Mouse (Mus musculus): ENCODE data around the gene Phf21a. TPM values are rescaled to one million over a fixed set of nuclear protein-coding genes. Genes with fewer than 3 reads are reported as not detected.

Phf21a gene
- polyA plus RNA-seq, 1 experiment from 2014 or later: 36.3 TPM

DNA sequence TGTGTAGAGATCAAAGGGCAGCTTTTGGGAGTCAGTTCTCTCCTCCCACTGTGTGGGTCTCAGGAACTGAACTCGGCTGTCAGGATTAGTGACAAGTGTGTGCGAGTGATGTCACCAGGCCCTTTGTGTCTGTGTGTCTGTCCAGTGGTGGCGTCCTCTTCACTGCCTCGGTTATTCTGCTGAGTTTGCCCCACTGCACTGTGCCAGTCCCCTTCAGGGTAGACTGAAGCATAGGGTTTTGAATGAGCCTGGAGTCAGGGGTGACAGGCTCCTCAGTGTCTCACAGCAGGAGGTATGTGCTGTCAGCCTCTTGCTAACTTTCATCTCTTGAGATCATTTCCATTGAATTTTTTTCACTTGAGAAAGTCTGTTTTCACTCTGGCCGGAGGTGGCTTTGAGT lies 260.5 kb downstream of the Phf21a start:
- ATAC-seq (ENCODE audit: low FRiP score, low TSS enrichment): no peak
- Histone ChIP-seq H3K27me3 (ENCODE audit: control insufficient read depth, insufficient read depth, low read length) (no peaks in the 10 kb centered on the region), H3K4me3 (ENCODE audit: low read length) (no peak overlapping the region), H3K27ac (ENCODE audit: low read depth, low read length) (no peak overlapping the region), H3K9me3 (ENCODE audit: control insufficient read depth, low read length) (no peaks in the 10 kb centered on the region), H3K36me3 (ENCODE audit: control insufficient read depth, insufficient read depth, low read length) (peaks cover 57% of the 10 kb centered on the region), H3K4me2 (replicated peaks; ENCODE audit: low read depth, low read length) (no peak overlapping the region), H3K9ac (ENCODE audit: low read depth, low read length) (no peak overlapping the region), H3K4me1 (ENCODE audit: control insufficient read depth, insufficient read depth, low read length) (peaks cover 18% of the 10 kb centered on the region; the same call in 1 of the 2 replicates)
- WGBS: 74% methylated on average over 5 of the region's 5 CpGs

DNA sequence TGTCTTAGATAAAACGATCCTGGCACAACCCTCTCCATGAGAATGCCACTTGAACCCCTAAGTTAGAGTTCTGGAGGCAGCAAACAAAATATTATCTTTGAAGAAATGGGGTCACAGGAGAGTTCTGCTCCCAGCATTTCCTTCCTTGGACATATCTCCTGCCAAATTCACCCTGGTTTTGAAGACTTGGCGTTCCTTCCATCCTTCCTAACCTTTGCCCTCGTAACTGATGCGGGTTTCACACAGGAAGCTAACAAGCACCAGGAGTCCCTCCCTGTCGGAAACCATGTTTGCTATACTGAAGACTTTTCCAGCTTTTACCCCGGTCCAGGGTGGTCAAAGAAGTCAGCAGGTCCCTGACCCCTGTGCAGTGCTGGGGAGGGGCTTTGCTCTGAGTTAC lies 261.3 kb downstream of the Phf21a start:
- H3K4me2 ChIP-seq (replicated peaks; ENCODE audit: low read depth, low read length): no peak overlapping the region
- H3K27me3 ChIP-seq (ENCODE audit: control insufficient read depth, insufficient read depth, low read length): no peaks in the 10 kb centered on the region
- H3K9me3 ChIP-seq (ENCODE audit: control insufficient read depth, low read length): no peaks in the 10 kb centered on the region
- H3K9ac ChIP-seq (ENCODE audit: low read depth, low read length): no peak overlapping the region
- peaks cover 57% of the 10 kb centered on the region for H3K36me3 ChIP-seq (ENCODE audit: control insufficient read depth, insufficient read depth, low read length)
- peaks cover 17% of the 10 kb centered on the region; the same call in 1 of the 2 replicates for H3K4me1 ChIP-seq (ENCODE audit: control insufficient read depth, insufficient read depth, low read length)
- ATAC-seq (ENCODE audit: low FRiP score, low TSS enrichment): no peak
- no peak overlapping the region for H3K4me3 ChIP-seq (ENCODE audit: low read length)
- H3K27ac ChIP-seq (ENCODE audit: low read depth, low read length): no peak overlapping the region
- 39% methylated on average over 6 of the region's 6 CpGs for WGBS

DNA sequence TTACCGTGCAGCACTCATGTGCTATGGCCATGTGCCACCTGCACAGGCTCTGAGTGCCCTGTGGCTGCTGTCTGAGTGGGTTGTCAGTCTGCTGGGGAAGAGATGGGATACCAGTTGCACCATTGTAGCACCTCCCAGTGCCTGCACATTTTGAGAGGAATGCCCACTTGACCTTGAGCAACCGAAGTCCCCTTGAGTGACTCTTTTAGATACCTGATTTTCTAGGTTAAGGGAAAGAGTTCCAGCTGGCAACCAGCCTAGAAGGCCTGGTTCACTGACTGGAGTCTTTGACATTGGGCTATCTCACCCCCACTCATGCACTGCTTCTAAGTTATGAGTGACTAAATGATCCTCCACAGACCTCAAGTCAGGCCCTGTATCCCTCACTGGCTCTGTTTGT lies 266.4 kb downstream of the Phf21a start:
- H3K9ac ChIP-seq (ENCODE audit: low read depth, low read length): no peak overlapping the region
- H3K27me3 ChIP-seq (ENCODE audit: control insufficient read depth, insufficient read depth, low read length): no peaks in the 10 kb centered on the region
- no peak for ATAC-seq (ENCODE audit: low FRiP score, low TSS enrichment)
- peaks cover 66% of the 10 kb centered on the region for H3K36me3 ChIP-seq (ENCODE audit: control insufficient read depth, insufficient read depth, low read length)
- no peaks in the 10 kb centered on the region for H3K9me3 ChIP-seq (ENCODE audit: control insufficient read depth, low read length)
- no peak overlapping the region for H3K4me2 ChIP-seq (replicated peaks; ENCODE audit: low read depth, low read length)
- no peak overlapping the region for H3K4me3 ChIP-seq (ENCODE audit: low read length)
- H3K27ac ChIP-seq (ENCODE audit: low read depth, low read length): no peak overlapping the region
- 81% methylated on average over 2 of the region's 2 CpGs for WGBS
- peaks cover 4% of the 10 kb centered on the region; the same call in 1 of the 2 replicates for H3K4me1 ChIP-seq (ENCODE audit: control insufficient read depth, insufficient read depth, low read length)

DNA sequence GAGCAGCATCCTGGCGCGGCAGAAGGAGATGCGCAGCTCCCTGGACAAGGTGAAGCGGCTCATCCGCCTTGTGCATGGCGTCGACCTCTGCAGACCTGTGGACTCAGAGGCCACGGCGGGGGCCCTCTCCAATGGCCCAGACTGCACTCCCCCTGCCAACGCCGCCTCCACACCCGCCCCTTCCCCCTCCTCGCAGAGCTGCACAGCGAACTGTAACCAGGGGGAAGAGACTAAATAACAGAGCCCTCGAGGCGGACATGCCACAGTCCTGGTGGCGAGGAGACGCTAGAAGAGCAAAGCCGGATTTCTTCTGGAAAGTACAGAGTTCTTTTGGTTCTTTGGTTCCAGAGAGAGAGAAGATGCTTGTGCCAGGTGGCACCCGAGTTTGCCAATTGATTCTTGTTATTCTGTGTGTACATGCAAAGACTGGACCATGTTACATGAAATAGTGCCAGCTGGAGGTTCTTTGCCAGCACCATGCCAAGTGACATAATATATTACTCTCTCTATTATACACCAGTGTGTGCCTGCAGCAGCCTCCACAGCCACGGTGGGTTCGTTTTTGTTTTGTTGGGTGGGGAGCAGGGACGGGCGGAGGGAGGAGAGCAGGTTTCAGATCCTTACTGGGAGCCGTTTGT lies 267.4 kb downstream of the Phf21a start:
- H3K4me3 ChIP-seq (ENCODE audit: low read length): no peak overlapping the region
- 61% methylated on average over 23 of the region's 25 CpGs for WGBS
- no peak overlapping the region for H3K4me2 ChIP-seq (replicated peaks; ENCODE audit: low read depth, low read length)
- H3K27me3 ChIP-seq (ENCODE audit: control insufficient read depth, insufficient read depth, low read length): no peaks in the 10 kb centered on the region
- ATAC-seq (ENCODE audit: low FRiP score, low TSS enrichment): peak; percentile 36; the same call in 1 of the 2 replicates
- no peak overlapping the region for H3K27ac ChIP-seq (ENCODE audit: low read depth, low read length)
- H3K9ac ChIP-seq (ENCODE audit: low read depth, low read length): no peak overlapping the region
- H3K36me3 ChIP-seq (ENCODE audit: control insufficient read depth, insufficient read depth, low read length): peaks cover 69% of the 10 kb centered on the region
- H3K9me3 ChIP-seq (ENCODE audit: control insufficient read depth, low read length): no peaks in the 10 kb centered on the region
- peaks cover 4% of the 10 kb centered on the region; the same call in 1 of the 2 replicates for H3K4me1 ChIP-seq (ENCODE audit: control insufficient read depth, insufficient read depth, low read length)

- no peaks in the 10 kb centered on the region for H3K9me3 ChIP-seq (ENCODE audit: control insufficient read depth, low read length)
- H3K27me3 ChIP-seq (ENCODE audit: control insufficient read depth, insufficient read depth, low read length): no peaks in the 10 kb centered on the region
- peaks cover 4% of the 10 kb centered on the region; the same call in 1 of the 2 replicates for H3K4me1 ChIP-seq (ENCODE audit: control insufficient read depth, insufficient read depth, low read length)
- no peak overlapping the region for H3K9ac ChIP-seq (ENCODE audit: low read depth, low read length)
- WGBS: 27% methylated on average over 12 of the region's 12 CpGs
- ATAC-seq (ENCODE audit: low FRiP score, low TSS enrichment): peak; percentile 41; the same call in 1 of the 2 replicates
- peaks cover 73% of the 10 kb centered on the region for H3K36me3 ChIP-seq (ENCODE audit: control insufficient read depth, insufficient read depth, low read length)
- no peak overlapping the region for H3K4me3 ChIP-seq (ENCODE audit: low read length)
- H3K4me2 ChIP-seq (replicated peaks; ENCODE audit: low read depth, low read length): no peak overlapping the region
- H3K27ac ChIP-seq (ENCODE audit: low read depth, low read length): no peak overlapping the region
These were observed 268.0 kb downstream of the Phf21a start for GRCm38 (mm10) chr2:92360893-92361292.

DNA sequence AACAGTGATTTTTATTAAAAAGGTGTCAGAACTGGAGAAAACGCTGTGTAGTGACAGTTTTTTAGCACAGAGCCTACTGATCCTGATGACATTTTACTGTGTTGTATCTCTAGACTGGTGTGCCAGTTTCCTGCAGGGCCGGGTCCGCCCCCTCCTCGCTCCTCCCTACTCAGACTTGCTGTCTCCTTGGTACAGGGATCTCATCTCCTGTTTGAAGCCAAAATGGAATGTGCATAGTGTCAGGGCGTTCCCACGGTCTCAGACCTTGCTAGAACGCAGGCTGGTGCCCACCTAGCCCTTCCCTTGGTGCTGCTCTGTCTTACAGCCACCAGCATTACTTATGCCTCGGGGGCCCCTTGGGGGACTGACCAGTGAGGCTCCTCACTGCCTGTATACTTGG lies 268.9 kb downstream of the Phf21a start:
- Histone ChIP-seq H3K27ac (ENCODE audit: low read depth, low read length) (no peak overlapping the region), H3K9me3 (ENCODE audit: control insufficient read depth, low read length) (no peaks in the 10 kb centered on the region), H3K4me2 (replicated peaks; ENCODE audit: low read depth, low read length) (no peak overlapping the region), H3K4me1 (ENCODE audit: control insufficient read depth, insufficient read depth, low read length) (peaks cover 4% of the 10 kb centered on the region; the same call in 1 of the 2 replicates), H3K27me3 (ENCODE audit: control insufficient read depth, insufficient read depth, low read length) (no peaks in the 10 kb centered on the region), H3K9ac (ENCODE audit: low read depth, low read length) (no peak overlapping the region), H3K36me3 (ENCODE audit: control insufficient read depth, insufficient read depth, low read length) (peaks cover 67% of the 10 kb centered on the region), H3K4me3 (ENCODE audit: low read length) (no peak overlapping the region)
- no peak for ATAC-seq (ENCODE audit: low FRiP score, low TSS enrichment)
- 75% methylated on average over 8 of the region's 8 CpGs for WGBS

DNA sequence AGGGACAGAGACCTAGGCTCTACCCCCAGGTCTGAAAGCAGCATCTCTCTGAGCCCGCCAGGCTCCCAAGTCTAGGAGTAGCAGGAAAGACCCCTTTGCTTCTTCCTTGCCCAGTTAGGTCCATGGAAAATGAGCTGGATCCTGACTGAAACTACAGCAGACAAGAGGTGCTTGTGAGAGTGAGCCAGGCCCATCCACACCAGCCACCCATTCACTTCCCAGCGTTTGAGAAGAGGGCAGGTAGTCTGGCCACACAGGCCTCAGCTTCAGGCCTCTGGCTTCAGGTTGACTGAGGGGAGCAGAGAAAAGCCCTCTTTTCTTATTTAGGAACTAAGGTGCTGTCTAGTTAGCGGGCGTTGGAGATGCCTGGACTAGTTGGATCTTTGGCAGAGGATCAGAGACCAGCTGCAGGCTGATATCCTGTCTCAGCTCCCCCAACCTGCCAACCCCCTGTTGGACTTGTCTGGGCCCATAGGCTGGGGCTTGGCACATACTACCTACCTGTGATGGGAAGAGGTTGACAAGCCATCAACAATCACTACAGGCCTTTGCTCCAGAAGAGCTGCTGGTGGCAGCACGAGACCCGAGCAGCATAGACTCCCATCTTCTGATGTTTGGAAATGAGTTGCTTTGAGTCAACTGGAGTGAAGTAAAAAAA lies 269.8 kb downstream of the Phf21a start:
- H3K9ac ChIP-seq (ENCODE audit: low read depth, low read length): no peak overlapping the region
- no peaks in the 10 kb centered on the region for H3K9me3 ChIP-seq (ENCODE audit: control insufficient read depth, low read length)
- no peak overlapping the region for H3K4me2 ChIP-seq (replicated peaks; ENCODE audit: low read depth, low read length)
- H3K4me3 ChIP-seq (ENCODE audit: low read length): no peak overlapping the region
- peaks cover 10% of the 10 kb centered on the region; the same call in 1 of the 2 replicates for H3K4me1 ChIP-seq (ENCODE audit: control insufficient read depth, insufficient read depth, low read length)
- H3K27me3 ChIP-seq (ENCODE audit: control insufficient read depth, insufficient read depth, low read length): no peaks in the 10 kb centered on the region
- H3K36me3 ChIP-seq (ENCODE audit: control insufficient read depth, insufficient read depth, low read length): peaks cover 60% of the 10 kb centered on the region
- H3K27ac ChIP-seq (ENCODE audit: low read depth, low read length): no peak overlapping the region
- no peak for ATAC-seq (ENCODE audit: low FRiP score, low TSS enrichment)
- 90% methylated on average over 6 of the region's 6 CpGs for WGBS

DNA sequence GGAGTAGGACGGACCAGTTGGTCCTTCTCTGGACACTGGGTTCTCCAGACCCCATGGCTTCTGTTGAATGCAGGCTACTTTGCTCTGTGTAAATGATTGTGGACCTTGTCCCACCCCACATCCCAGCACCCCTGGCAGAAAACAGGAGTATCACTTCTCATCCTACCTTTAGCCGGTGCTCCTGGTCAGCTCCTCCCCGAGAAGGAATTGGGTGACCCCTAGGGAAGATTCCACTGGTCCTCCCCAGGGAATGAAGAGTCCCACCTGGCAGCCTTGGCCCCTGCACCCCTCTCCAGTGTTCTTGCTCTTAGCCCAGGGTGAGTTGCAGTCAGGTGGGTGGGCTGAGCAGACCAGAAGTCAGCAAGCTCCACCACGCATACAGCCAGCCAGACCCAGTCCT lies 271.2 kb downstream of the Phf21a start:
- Histone ChIP-seq H3K27me3 (ENCODE audit: control insufficient read depth, insufficient read depth, low read length) (0 out of 2 replicates have a peak, but pooled peaks cover 2% of the 10 kb centered on the region), H3K9ac (ENCODE audit: low read depth, low read length) (no peak overlapping the region), H3K4me2 (replicated peaks; ENCODE audit: low read depth, low read length) (no peak overlapping the region), H3K9me3 (ENCODE audit: control insufficient read depth, low read length) (no peaks in the 10 kb centered on the region), H3K4me1 (ENCODE audit: control insufficient read depth, insufficient read depth, low read length) (peaks cover 13% of the 10 kb centered on the region), H3K27ac (ENCODE audit: low read depth, low read length) (no peak overlapping the region), H3K36me3 (ENCODE audit: control insufficient read depth, insufficient read depth, low read length) (peaks cover 46% of the 10 kb centered on the region), H3K4me3 (ENCODE audit: low read length) (no peak overlapping the region)
- 86% methylated on average over 4 of the region's 4 CpGs for WGBS
- ATAC-seq (ENCODE audit: low FRiP score, low TSS enrichment): no peak

GRCm38 (mm10) chr2:92365568-92365967 lies 272.7 kb downstream of the Phf21a start:
- 93% methylated on average over 10 of the region's 10 CpGs for WGBS
- no peak for ATAC-seq (ENCODE audit: low FRiP score, low TSS enrichment)
- Histone ChIP-seq H3K9me3 (ENCODE audit: control insufficient read depth, low read length) (no peaks in the 10 kb centered on the region), H3K27ac (ENCODE audit: low read depth, low read length) (no peak overlapping the region), H3K4me3 (ENCODE audit: low read length) (no peak overlapping the region), H3K9ac (ENCODE audit: low read depth, low read length) (no peak overlapping the region), H3K4me2 (replicated peaks; ENCODE audit: low read depth, low read length) (no peak overlapping the region), H3K36me3 (ENCODE audit: control insufficient read depth, insufficient read depth, low read length) (peaks cover 32% of the 10 kb centered on the region; the same call in 1 of the 2 replicates), H3K4me1 (ENCODE audit: control insufficient read depth, insufficient read depth, low read length) (peaks cover 20% of the 10 kb centered on the region), H3K27me3 (ENCODE audit: control insufficient read depth, insufficient read depth, low read length) (0 out of 2 replicates have a peak, but pooled peaks cover 7% of the 10 kb centered on the region)

Measured in kidney, embryonic 14.5 days (tissue).